Mouse (Mus musculus): ENCODE measurements around the gene Josd1. TPM values are rescaled to one million over a fixed set of nuclear protein-coding genes. Genes with fewer than 3 reads are reported as not detected.

The Josd1 gene
- polyA plus RNA-seq, 1 experiment from 2014 or later = 16.1 TPM

Other genes with a start within 250 kb of the Josd1 start
- 184 and 213 TPM in 2 replicates for gene Csnk1e, start 232.4 kb downstream of the Josd1 start, polyA plus RNA-seq (2014; fragmentation: Nextera tagmentation; extraction: Ambion mirVana)
- not detected in 2 replicates for gene Kcnj4, start 182.7 kb downstream of the Josd1 start, polyA plus RNA-seq (2014; fragmentation: Nextera tagmentation; extraction: Ambion mirVana)
- gene Kdelr3, start 171.5 kb downstream of the Josd1 start, polyA plus RNA-seq (2014; fragmentation: Nextera tagmentation; extraction: Ambion mirVana) = 8.1 and 10.1 TPM in 2 replicates
- 87.3 and 92.4 TPM in 2 replicates for gene Ddx17, start 141.2 kb downstream of the Josd1 start, polyA plus RNA-seq (2014; fragmentation: Nextera tagmentation; extraction: Ambion mirVana)
- 0.80 and 1.4 TPM in 2 replicates for gene Dmc1, start 82.8 kb downstream of the Josd1 start, polyA plus RNA-seq (2014; fragmentation: Nextera tagmentation; extraction: Ambion mirVana)
- 3.3 and 7.6 TPM in 2 replicates for gene Fam227a, start 29.0 kb downstream of the Josd1 start, polyA plus RNA-seq (2014; fragmentation: Nextera tagmentation; extraction: Ambion mirVana)
- 85.4 and 85.5 TPM in 2 replicates for gene Cby1, start 28.7 kb downstream of the Josd1 start, polyA plus RNA-seq (2014; fragmentation: Nextera tagmentation; extraction: Ambion mirVana)
- gene Tomm22, start 17.1 kb downstream of the Josd1 start, polyA plus RNA-seq (2014; fragmentation: Nextera tagmentation; extraction: Ambion mirVana) = 241 and 244 TPM in 2 replicates
- gene Gtpbp1, start 2.9 kb upstream of the Josd1 start, polyA plus RNA-seq (2014; fragmentation: Nextera tagmentation; extraction: Ambion mirVana) = 43.1 and 43.4 TPM in 2 replicates
- 5.9 and 6.7 TPM in 2 replicates for gene Sun2, start 54.6 kb upstream of the Josd1 start, polyA plus RNA-seq (2014; fragmentation: Nextera tagmentation; extraction: Ambion mirVana)
- gene Dnal4, start 89.9 kb upstream of the Josd1 start, polyA plus RNA-seq (2014; fragmentation: Nextera tagmentation; extraction: Ambion mirVana) = 64.6 and 67.8 TPM in 2 replicates
- 20.9 and 24.8 TPM in 2 replicates for gene Nptxr, start 116.8 kb upstream of the Josd1 start, polyA plus RNA-seq (2014; fragmentation: Nextera tagmentation; extraction: Ambion mirVana)
- gene Npcd, start 146.3 kb upstream of the Josd1 start, polyA plus RNA-seq (2014; fragmentation: Nextera tagmentation; extraction: Ambion mirVana) = 1.4 and 5.5 TPM in 2 replicates
- 36.9 and 39.8 TPM in 2 replicates for gene Cbx6, start 146.8 kb upstream of the Josd1 start, polyA plus RNA-seq (2014; fragmentation: Nextera tagmentation; extraction: Ambion mirVana)
- gene Apobec3, start 203.7 kb upstream of the Josd1 start, polyA plus RNA-seq (2014; fragmentation: Nextera tagmentation; extraction: Ambion mirVana) = 4.9 and 5.1 TPM in 2 replicates

Measured in hindbrain, embryonic 14.5 days (tissue).